Mouse (Mus musculus) frontal cortex, postnatal 36 days (tissue): ENCODE data around the gene Tmf1.

Source experiments
- DNase-seq, 2 experiments: peaks; one replicate each; pipeline ENCODE4 v3.0.0; 2022; ENCODE audit warnings: low spot score in 2 of 2

The Tmf1 gene

DNA sequence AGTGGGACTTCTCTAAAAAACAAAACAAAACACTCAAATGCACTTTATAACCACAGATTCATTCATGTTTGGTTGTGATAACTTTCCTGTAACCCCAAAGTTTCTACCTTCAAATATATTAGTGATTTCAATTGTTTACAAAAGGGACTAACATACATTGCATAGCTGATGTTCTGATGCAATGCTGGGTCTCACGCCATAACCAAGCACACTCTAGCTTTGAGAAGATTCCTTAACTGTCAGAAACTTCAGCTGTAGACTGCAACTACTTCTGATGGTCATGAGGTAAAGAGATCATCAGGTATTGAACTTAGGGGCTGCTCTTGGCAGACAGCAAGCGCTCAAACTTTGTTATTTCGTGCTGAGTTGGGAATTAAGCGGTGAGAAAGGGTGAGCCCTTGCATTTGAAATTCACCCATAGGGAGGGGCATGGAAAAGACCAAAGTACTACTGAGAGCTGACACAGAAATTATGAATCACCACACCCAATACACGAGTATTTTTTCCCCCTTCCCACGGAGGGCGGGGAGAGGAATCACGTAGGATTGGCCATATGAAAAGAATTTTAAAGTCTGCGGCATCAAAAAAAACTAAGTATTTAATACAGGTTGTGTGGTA is 25.4 kb upstream of the Tmf1 start:
- DNase-seq: no peak

DNA sequence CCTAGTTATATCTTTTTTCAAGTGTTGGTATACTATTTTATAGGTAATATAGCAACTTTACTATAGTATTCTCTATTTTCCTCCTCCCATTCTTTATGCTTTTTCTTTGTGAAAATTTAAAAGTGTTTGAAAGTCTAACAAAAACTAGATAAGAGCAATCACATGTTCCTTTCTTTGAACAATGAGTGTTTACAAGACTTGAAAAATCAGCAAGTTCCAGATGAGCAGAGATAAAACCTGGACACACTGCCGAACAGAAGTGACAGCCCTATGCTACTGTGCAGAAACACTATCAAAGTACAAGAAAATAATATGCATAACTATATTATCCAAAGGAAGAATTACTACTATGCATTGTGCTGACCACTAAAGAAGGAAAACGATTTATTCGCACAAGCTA is 23.6 kb upstream of the Tmf1 start:
- DNase-seq: no peak

- no peak for DNase-seq
Measured at GRCm38 (mm10) chr6:97200437-97200836, 21.5 kb upstream of the Tmf1 start.

DNA sequence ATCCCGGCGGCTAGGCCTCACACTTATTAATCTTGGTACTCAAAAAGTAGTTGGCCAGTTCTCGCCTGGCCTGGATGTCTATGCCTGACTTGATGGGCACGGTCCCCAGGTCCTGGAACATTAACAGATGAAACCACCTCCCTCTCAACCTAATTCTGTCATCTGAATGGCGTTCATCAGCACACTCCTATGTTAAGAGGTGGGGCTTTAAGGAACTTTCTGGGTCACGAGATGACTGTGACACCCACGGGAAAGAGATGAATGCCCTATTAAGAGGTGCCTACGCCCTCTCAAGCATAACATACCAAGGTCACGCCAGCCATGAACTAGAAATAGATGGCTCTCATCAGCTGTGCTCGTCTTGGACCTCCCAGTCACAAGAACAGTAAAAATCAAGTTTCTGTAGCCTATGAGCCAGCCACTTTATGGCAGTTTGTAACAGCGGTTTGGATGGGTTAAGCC is 476 bp upstream of the Tmf1 start:
- no peak for DNase-seq

- no peak for DNase-seq
Measured at GRCm38 (mm10) chr6:97175716-97176115, 3.2 kb downstream of the Tmf1 start.

- no peak for DNase-seq
Measured at GRCm38 (mm10) chr6:97150156-97150555, 28.8 kb downstream of the Tmf1 start.

- DNase-seq: no peak
Measured at GRCm38 (mm10) chr6:97149721-97150120, 29.2 kb downstream of the Tmf1 start.

DNA sequence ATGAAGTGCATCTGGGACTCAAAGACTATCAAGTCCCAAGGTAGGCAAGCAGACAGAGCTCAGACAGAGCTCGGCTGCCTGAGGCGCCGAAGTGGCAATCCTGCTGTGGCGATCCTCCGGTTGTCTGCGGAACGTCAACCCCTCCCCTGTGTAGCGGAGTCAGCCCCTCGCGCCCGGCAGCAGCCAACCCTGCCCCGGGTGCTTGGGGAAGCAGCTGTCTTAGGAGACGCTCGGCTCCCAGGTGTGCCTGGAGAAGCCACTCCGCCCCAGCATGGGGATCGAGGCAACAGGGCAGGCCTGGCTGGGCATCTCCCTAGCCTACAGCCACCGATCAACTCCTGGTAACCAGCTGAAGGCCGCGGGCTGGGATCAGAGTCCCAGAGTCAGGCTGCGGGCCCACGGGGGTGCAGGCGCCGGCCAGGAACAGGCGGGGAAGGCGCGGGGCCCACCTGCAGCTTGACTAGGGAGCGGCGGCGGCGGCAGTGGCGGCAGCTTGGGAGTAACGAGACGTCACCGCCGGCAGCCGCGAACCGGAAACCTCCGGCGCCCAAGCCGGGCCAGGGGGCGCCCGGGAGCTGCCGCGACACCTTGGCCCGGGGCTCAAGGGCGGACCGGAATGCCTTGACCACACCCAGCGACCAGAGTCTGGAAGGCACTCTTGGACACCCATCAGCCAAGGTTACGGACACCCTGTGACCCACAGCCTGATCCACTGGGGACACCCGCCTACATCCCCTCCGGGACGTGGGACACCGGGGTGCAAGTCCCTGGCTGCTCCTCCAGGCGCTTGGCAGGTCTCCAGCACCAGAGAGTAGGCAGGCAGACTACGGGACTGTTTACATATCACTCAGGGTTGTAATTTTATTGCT is 30.3 kb downstream of the Tmf1 start, which contains the start of gene Eogt:
Eogt (minus strand) TSS at position 800 of the 869 bp plus-strand sequence.
- DNase-seq: peak; percentile 66 to 72

- peak; percentile 6 to 45 for DNase-seq
Measured at GRCm38 (mm10) chr6:97147755-97148382, 31.1 kb downstream of the Tmf1 start.

GRCm38 (mm10) chr6:97145156-97145555 is 33.8 kb downstream of the Tmf1 start:
- no peak for DNase-seq

DNA sequence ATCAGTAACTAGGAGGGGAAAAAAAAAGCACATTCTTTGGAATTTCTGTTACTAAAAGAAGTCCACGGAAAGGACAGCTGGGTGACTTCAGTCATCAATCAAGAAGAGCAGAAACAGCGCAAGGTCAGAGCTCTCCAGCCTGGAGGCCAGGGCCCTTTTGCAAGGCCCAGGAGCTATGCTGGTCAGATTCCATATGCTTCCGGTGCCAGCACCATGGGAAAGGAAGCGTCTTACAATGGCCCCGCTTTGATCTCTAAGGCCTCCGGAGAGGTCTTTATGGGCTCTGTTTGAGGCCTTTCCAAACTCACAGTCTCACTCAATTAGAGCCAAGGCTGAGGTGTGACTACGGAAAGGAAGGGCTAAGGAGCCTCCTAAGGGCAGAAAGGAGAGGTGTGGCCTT is 34.6 kb downstream of the Tmf1 start:
- peak in 1 of 2 experiments; percentile 17 for DNase-seq

- DNase-seq: no peak
Measured at GRCm38 (mm10) chr6:97142611-97143010, 36.3 kb downstream of the Tmf1 start.

DNA sequence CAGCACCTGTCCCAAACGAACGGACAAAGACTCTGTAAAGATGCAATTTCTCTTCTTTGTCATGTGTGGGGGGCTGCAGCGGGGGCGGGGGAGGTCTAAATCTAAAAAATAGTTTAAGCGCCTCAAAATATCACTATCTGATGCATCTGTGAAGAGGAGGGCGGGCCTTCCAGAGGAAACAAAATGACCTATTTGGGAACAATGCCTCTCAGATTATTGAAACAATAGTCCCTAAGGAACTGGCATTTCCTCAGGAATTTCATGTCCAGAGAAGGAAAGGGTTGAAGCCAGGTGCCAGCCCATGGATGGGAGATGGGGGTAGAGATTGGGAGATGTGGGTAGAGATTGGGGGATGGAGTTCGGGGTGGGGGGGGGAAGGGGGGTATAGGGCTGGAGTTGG is 37.1 kb downstream of the Tmf1 start:
- no peak for DNase-seq

DNA sequence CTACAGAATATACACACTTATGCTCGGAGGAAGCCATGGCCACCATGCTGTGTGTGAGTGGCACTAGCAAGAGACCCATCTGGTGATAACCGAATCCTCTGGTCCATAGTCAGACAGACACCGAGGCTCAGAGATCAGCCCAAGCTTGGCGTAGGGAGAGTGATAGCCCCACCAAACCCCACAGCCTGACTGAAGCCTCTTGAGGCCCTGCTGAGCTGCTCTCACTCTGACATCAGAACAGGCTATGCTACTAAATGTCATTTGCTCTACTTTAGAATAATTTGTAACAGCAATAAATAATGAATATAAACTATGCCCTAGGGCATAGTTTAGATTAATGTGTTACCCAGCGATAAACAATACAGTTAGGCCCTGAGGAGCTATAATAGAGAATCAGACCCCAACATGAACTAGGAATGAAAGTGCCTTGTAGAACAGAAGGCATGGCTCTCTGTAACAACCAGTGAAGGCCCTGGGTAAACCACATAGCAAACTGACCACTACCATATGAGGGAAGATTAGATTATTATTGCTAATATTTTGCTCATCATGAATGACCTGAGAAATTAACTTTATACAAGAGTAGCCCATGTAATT is 46.1 kb downstream of the Tmf1 start:
- no peak for DNase-seq

- no peak for DNase-seq
Measured at GRCm38 (mm10) chr6:97131808-97132207, 47.1 kb downstream of the Tmf1 start.

GRCm38 (mm10) chr6:97130979-97131378 is 47.9 kb downstream of the Tmf1 start:
- no peak for DNase-seq

- peak in 1 of 2 experiments; percentile 35 for DNase-seq
Measured at GRCm38 (mm10) chr6:97124336-97125010, 54.4 kb downstream of the Tmf1 start.

DNA sequence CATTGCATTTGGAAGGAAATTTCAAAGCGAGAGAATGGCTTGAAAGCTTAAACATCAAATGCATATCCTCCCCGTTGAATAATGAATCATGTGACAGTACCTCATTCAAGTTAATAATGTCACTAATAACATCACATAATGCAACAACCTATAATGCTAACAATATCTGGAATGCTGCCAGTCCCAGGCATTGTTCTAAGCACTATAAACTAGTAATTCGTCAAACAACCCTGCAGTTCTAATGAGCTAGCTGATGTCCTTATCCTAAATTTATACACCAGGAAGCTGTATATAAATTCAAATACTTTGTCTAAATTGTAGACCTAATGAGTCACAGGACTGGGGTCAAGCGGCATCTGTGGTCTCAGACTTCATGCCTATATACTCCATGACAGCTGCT is 58.0 kb downstream of the Tmf1 start:
- no peak for DNase-seq

DNA sequence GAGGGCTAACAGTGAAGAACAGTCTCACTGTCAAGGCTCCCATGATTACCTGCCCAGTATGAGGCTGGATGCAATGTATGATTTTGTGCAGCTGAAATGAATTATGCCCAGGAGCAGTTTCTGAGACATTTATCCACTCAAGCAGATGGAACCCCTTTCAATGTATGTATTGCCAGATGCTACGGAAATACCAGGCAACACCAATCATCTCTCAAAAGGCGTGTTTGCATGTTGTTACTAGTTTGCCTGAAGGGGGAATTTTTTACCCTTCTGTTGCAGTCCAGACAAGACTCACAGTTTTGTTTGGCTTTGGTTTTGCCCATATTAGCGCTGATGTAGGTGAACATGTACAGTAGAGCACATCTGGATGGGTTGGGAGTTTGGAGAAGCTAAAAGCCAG is 60.6 kb downstream of the Tmf1 start:
- DNase-seq: no peak

GRCm38 (mm10) chr6:97116896-97117295 is 62.0 kb downstream of the Tmf1 start:
- DNase-seq: no peak

DNA sequence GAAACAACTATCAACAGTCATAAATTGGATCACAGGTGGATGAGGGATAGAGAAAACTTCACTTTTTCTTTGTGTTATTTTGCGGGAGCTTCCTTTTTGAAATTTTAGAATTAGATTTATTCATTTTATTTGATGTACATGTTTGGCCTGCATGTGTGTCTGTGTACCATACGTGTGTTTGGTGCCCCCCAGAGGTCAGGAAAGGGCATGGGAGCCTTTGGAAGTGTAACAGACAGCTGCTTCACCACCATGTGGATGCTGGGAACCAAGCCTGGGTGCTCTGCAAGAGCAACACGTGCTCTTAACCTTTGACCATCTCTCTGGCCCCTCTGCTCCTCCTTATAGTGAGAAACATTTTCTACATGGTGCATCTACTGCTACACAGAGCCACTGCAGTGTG is 64.1 kb downstream of the Tmf1 start:
- DNase-seq: no peak

GRCm38 (mm10) chr6:97112177-97112576 is 66.7 kb downstream of the Tmf1 start:
- peak in 1 of 2 experiments; percentile 20 for DNase-seq
